Mouse (Mus musculus) hematopoietic stem cell, adult 5-6 weeks (primary cell): ENCODE measurements around the gene Slc2a10. TPM values are rescaled to one million over a fixed set of nuclear protein-coding genes. Genes with fewer than 3 reads are reported as not detected.
"Not testable (repeated sequence)": the region's sequence is repeated elsewhere in the genome, so short reads cannot be mapped to it uniquely, and the experiment has no call there.

Experiments
- ATAC-seq, 2 experiments: fragments of 125-278 bp in 1 of 2; replicated peaks in 1 of 2; 2 replicates each; pipeline ENCODE4 v1.8.0; 2016 to 2017; ENCODE audit warnings: inconsistent platforms in 2 of 2, mild to moderate bottlenecking in 2 of 2, moderate number of reproducible peaks in 2 of 2, low read depth in 1 of 2, moderate TSS enrichment in 1 of 2; ENCODE audit not compliant: low FRiP score in 2 of 2, poor library complexity in 2 of 2, severe bottlenecking in 2 of 2, insufficient read depth in 1 of 2, low TSS enrichment in 1 of 2
- total RNA-seq: library from RNA; stranded (forward); fragments of 172-1452, 232-1000 nt; gene quantifications from 2 replicates; pipeline ENCODE4 v1.2.3, GENCODE M21; 2017

Slc2a10 gene
- total RNA-seq, 1 experiment from 2014 or later: 0.84 TPM

DNA sequence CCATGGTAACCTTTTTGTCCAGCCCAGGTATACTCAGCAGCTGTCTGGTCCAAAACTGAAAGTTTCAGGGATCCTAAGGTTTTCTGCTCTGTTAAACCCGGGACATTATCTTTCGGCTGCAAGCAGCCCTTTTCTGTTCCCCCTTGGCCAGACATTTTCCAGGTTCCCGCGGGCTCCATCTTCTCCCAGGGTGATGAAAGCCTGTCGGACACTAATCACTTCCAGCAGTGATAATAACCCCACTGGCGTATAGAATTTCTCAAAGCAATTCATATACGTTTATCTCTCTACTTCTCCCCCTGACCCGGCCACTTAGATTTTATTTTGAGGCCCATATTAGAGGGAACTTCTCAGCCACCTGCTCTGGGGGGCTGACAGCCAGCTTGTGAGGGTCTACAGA, 42.8 kb downstream of the Slc2a10 start:
- ATAC-seq: no peak

DNA sequence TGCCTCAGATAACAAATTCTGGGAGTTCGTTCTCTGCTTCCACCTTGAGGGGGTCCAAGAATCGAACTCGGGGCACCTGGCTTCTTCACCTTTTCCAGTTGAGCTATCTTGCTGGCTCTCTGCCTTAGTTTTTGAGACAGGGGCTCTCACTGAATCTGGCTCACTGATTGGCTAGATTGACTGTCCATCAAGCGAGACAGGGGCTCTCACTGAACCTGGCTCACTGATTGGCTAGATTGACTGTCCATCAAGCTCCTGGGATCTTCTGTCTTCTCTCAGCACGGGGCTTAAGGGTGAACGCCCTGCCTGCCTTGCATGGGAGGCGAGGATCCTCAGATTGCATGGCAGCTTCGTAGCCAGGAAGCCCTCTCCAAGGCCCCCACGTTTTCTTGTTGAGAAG, 43.8 kb downstream of the Slc2a10 start:
- ATAC-seq: no peak

DNA sequence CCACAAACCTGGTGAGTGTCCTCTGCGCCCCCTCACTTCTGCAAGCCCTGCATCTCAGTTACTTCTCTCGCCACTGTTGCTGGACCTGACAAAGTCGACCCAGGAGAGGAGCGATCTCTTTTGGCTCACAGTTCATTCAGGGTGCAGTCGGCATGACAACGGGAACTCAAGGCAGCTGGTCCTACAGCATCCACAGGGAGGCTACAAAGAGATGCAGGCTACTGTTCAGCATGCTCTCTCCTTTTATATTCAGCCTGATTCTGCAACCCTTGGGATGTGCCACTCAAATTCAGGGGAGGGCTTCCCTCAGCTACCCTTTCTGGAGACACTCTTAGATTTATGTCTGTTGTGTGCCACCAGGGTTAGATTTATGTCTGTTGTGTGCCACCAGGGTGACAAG, 45.0 kb downstream of the Slc2a10 start:
- ATAC-seq: no peak

DNA sequence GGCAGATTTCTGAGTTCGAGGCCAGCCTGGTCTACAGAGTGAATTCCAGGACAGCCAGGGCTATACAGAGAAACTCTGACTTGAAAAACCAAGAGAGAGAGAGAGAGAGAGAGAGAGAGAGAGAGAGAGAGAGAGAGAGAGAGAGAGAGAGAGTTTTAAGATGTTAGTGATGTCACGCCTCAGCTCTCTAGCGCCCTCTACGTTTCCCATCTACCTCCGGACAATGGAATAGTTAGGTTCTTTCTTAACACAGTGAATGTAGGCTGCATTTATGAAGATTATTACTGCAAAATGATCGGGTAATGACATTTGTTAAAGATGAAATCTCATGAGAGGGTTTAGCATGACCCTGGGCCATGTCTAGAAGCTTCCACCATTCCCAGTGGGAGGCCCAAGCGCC, 46.8 kb downstream of the Slc2a10 start:
- not testable (repeated sequence) for ATAC-seq

DNA sequence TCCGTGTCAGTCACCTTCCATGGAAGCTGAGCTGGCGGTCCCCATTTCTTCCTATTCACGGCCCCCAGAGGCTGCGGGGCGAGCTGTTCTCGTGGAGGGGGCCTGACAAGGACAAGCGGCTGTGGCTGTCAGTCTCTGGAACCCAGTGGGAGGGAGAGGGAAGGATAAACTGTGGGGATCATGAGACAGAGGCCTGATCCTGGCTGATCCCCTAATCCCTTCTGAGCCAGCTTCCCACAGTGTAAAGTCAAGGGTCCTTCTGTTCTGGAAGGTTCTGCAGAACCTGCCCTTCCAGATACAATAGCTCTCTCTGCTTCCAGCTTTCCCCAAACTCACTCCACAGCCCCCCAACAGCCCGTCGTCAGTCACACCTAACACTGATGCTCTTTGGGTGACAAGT, 50.5 kb downstream of the Slc2a10 start:
- no peak for ATAC-seq

DNA sequence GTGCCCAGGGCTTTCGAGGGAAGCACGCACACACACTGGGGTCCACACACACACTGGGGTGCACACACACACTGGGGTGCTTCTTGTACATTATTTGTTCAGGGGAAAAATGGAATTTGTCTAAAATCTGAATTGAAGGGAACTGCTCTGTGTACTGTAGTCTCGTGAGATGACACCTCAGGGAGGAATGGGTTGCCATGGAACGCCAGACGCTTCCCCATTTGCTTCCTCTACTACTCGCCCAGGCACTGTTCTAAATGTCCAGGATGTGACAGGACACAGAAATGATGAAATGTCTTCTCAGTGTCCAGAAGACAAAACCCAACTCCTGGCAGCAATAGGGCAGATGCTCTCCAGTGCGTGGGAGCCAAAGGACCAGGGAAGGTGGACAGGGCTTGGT, 53.7 kb downstream of the Slc2a10 start:
- ATAC-seq: no peak

DNA sequence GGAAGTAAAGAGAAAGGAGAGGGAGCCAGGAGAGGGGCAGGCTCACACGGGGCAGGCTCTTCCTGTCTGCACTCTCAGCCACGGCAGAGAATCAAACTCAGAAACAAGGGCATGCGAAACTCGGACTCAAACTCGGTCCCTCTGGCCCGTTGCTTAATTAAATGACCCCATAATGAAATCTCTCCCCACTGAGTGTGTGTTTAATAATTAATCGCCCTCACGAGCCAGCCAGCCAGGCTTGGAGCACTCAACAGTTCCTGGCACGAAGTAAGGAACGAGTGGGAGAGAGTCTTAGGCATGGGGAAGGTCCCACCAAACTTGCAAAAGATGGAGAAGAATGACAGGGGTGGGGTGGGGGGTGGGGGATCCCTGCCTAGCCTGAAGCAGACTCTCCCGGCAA, 55.3 kb downstream of the Slc2a10 start:
- ATAC-seq: no peak

DNA sequence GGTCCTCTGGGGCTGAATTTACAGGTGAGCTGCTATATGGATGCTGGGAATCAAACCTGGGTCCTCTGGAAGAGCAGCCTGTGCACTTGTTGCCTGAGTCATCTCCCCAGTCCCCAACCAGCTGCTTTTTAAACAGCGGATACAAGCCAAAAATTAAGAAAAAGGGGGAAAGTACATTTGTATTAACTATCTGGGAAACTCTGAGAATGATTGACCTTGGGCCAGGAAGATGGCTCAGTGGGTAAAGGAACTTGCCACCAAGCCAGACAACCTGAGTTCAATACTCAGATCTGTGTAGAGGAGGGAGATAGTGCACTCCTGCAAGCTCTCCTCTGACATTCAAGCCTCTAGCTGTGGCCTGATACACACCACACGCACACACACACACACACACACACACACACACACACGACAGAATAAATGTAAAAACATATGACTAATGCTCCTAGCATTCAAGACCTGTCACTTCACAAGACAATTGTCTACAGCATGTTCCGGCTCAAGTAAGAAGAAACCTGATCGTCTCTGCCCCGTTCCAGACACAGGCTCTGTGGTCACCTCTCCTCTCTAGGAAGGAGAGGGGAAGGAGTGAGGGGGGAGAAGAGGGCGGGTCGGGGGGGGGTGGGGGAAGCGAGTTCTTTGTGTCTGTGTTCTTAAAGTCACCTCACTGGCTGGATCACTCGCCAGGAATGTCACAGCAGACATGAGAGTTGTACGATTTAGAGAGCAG, 56.1 kb downstream of the Slc2a10 start:
- ATAC-seq: no peak

DNA sequence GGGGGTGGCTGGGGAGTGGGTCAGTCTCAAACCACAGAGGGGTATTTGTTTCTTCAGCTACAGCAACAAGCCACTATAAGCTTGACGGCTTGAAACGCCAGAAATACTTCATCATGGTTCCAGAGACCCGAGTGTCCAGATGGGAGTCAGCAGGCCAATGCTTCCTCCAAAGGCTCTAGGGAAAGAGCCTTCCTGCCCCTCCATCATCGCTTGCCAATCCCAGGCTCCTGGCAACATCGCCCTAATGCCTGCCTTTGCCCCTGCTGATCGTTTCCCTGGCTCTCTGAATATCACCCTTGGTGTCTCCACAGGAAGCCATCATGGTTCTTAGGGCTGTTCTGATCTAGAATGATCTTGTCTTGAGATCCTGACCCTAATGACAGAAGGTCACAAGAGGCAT, 58.3 kb downstream of the Slc2a10 start:
- ATAC-seq: no peak

DNA sequence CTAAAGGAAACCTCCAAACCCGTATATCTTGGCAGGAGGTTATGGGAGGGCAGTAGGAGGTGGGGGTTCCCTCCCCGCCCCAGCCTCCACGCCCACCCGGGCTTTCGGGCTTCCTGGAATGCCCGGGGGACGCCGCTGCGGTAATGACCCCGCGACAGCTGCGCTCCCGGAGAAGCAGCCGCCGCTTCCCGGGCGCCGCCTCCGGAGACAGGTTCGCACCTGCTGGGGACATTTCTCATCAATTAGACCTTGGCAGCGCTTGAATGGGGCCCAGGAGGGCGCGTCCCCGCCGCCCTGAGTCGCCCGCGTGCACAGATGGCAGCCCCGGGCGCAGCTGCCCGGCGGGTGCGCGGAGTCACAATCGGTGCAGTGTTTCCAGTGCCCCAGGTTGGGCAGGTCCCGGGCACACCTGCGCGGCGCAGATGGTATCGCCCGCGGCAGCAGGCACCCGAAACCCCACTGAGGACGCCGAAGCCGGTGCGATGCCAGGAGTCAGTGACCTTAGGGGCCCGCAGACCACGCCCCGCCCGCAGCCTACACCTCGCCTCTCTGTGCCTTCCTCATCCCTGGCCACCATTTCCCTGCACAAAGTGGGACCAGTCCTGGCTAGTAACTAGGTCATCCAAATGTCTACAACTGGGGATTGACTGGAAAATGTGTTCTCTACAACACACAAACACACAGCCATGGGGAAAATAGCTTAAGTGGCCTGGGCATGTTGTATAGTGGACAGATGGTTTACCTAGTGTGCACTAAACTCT, 59.9 kb downstream of the Slc2a10 start:
- ATAC-seq: peak; percentile 14 to 49; a peak in 1 of 4 replicates

DNA sequence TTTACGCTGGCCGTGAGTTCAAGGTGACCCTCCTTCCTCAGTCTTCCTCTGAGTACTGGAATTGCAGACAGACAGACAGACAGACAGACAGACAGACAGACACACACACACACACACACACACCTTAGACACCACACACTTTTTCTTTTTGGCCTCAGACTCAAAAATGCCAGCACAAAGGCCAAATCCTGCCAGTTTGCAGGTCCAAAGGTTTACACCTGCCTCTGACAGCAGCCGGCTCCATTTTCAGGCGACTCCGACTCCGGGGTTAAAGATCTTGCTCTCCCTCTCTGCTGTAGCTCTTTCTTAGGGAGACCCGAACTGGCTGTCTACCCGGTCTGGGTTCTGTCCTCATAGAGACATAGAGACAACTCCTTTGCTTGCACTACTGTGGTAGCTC, 60.5 kb downstream of the Slc2a10 start:
- no peak for ATAC-seq

DNA sequence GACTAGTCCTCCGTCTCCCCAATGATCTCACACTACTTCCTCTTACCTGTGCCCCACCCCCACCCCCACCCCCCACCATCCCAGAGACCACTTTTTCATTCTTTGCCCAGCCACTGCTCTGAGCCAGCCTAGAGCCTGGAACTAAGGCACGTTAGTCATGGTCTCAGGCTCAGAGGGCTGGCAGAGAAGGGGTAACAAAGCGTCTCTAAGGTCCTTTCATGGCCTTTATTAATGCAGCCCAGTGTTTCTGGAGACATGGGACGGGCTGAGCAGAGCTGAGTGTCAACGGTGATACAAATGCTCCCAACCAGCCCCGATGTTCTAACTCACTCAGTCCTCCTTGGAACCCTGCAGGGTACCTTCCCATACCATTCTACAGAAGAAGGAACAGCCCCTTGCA, 61.0 kb downstream of the Slc2a10 start:
- no peak for ATAC-seq

DNA sequence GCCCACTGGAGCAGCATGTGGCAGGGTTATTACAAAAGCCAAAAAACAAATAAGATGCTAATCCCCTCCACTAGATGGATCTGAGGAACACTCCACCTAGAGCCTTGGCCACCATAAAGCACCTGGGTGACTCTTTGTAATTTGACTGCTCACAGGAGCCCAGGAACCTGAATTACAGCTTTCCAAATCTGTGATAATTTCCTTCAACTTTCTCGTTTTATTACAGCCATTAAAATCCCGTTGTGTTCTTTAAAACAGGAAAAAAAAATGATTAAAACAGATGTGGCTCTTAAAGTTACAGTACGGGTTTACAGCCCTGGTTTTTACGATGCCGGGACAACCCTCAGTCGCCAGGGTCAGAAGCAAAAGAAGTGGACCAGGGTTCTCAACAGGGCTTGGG, 63.3 kb downstream of the Slc2a10 start:
- ATAC-seq: no peak

DNA sequence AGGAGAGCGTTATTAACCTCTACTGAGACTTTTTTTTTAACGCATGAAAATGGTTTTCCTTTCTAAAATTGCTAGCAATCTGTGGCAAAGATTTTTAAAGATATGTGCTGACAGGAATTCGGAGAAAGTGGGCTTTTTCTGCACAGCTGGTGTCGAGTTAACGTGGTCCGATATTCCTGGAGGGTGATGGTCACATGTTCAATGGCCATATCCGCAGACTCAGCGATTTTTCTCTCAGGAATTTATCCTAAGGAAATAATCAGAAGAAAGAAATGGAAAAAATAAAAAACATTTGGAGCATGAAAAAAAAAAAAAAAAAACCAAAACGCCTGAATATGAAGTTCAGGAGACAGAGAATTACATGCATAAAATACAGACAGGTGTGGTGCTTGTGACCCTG, 64.2 kb downstream of the Slc2a10 start:
- ATAC-seq: no peak

DNA sequence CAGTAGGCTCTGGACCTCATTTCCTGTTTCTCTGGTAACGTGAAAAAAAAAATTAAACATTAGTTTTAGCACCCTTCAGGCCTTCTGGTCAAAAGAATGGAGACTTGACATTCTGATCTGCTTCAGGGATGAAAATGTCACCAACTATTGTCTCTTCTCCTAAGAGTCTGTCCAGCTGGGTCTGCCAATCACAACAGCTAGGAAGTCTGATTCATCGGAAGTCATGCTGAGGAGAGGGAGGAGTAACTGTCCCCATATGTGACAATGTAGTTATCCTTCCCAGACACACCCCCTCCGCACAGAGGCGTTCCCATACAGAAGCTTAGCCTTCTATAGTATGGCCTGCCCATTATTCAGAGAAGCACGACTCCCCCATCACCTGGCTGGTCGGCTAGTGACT, 65.3 kb downstream of the Slc2a10 start:
- no peak for ATAC-seq
